Mouse (Mus musculus): ENCODE measurements around the gene Layn. TPM values are rescaled to one million over a fixed set of nuclear protein-coding genes. Genes with fewer than 3 reads are reported as not detected.

Gene Layn
- polyA plus RNA-seq, 1 experiment from 2014 or later = 1.2 TPM

- WGBS = 81% methylated on average over 3 of the region's 3 CpGs
- no peak overlapping the region for H3K4me3 ChIP-seq (ENCODE audit: low read depth, low read length)
- no peaks in the 10 kb centered on the region for H3K4me1 ChIP-seq (ENCODE audit: control insufficient read depth, insufficient read depth, low read length)
- ATAC-seq = no peak
- H3K27me3 ChIP-seq (ENCODE audit: control insufficient read depth, insufficient read depth, low read depth, low read length) = no peaks in the 10 kb centered on the region
- no peak overlapping the region for H3K27ac ChIP-seq (ENCODE audit: low read length)
- no peak overlapping the region for H3K4me2 ChIP-seq (ENCODE audit: low read length)
- H3K36me3 ChIP-seq (ENCODE audit: control insufficient read depth, insufficient read depth, low read length) = no peaks in the 10 kb centered on the region
- no peaks in the 10 kb centered on the region for H3K9me3 ChIP-seq (replicated peaks; ENCODE audit: control insufficient read depth, low read length, poor library complexity, severe bottlenecking)
- H3K9ac ChIP-seq (ENCODE audit: low read depth, low read length) = no peak overlapping the region
These were observed 24.7 kb downstream of the Layn start for GRCm38 (mm10) chr9:51052180-51052579.

DNA sequence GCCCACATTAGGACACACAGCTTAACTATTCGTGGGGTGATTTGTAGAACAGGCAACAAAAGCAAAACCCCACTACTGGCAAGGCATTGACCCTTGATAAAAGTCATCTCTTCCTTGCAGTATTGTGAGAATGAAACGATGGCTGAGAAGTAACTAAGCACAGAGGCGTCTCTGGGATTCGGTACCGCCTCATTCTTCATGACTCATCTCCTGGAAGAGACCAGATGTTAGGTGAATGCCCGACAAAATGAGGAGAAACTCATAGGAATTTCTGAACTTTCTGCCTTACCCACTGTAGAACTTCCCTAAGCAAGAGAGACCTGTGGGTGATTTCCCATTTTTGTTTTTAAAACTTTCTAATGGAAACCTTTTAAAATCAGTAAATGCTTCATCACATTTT is 34.8 kb downstream of the Layn start:
- ATAC-seq = no peak
- Histone ChIP-seq H3K4me2 (ENCODE audit: low read length) (no peak overlapping the region), H3K4me3 (ENCODE audit: low read depth, low read length) (no peak overlapping the region), H3K9me3 (replicated peaks; ENCODE audit: control insufficient read depth, low read length, poor library complexity, severe bottlenecking) (no peaks in the 10 kb centered on the region), H3K27me3 (ENCODE audit: control insufficient read depth, insufficient read depth, low read depth, low read length) (no peaks in the 10 kb centered on the region), H3K9ac (ENCODE audit: low read depth, low read length) (no peak overlapping the region), H3K4me1 (ENCODE audit: control insufficient read depth, insufficient read depth, low read length) (no peaks in the 10 kb centered on the region), H3K27ac (ENCODE audit: low read length) (no peak overlapping the region), H3K36me3 (ENCODE audit: control insufficient read depth, insufficient read depth, low read length) (no peaks in the 10 kb centered on the region)
- 88% methylated on average over 6 of the region's 6 CpGs for WGBS

- WGBS = 90% methylated on average over 7 of the region's 7 CpGs
- no peak overlapping the region for H3K4me3 ChIP-seq (ENCODE audit: low read depth, low read length)
- H3K4me2 ChIP-seq (ENCODE audit: low read length) = no peak overlapping the region
- no peak overlapping the region for H3K27ac ChIP-seq (ENCODE audit: low read length)
- H3K9ac ChIP-seq (ENCODE audit: low read depth, low read length) = no peak overlapping the region
- H3K4me1 ChIP-seq (ENCODE audit: control insufficient read depth, insufficient read depth, low read length) = no peaks in the 10 kb centered on the region
- H3K9me3 ChIP-seq (replicated peaks; ENCODE audit: control insufficient read depth, low read length, poor library complexity, severe bottlenecking) = no peaks in the 10 kb centered on the region
- no peak for ATAC-seq
- H3K36me3 ChIP-seq (ENCODE audit: control insufficient read depth, insufficient read depth, low read length) = no peaks in the 10 kb centered on the region
- no peaks in the 10 kb centered on the region for H3K27me3 ChIP-seq (ENCODE audit: control insufficient read depth, insufficient read depth, low read depth, low read length)
These were observed 35.4 kb downstream of the Layn start for GRCm38 (mm10) chr9:51041491-51041980.

DNA sequence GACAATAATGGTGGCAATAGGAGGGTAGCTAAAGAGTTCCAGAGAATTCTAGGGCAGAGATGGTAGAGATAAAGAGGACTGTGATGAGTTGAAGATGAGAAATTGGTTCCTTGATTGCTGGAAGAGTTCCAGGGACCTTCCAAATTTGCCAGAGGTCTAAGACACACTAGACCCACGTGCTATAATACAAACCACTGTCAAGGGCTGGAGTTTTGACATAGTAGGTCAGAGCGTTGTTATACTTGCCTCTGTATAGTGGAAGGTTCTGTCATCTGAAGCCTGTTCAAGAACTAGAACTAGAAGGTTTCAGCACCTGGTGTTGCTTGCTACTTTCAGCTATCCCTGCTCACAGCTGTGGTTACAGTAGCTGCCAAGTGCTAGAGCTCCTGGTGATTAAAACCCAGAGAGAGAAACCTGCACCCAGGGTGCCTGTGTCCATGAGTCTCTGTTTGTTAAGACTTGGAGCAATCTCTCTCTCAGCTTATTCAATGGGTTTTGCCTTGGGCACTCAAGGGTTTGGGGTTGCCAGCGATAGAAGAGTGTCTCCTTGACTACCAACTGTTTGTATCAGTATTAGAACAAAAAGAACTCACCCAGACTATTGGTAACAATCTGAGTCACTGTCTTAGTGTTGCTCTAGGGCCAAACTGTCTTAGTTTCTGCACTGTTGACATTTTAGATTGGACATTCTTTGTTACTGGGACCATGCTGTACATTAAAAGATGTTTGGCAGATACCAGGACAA is 43.9 kb downstream of the Layn start:
- Histone ChIP-seq H3K9me3 (replicated peaks; ENCODE audit: control insufficient read depth, low read length, poor library complexity, severe bottlenecking) (no peaks in the 10 kb centered on the region), H3K4me2 (ENCODE audit: low read length) (no peak overlapping the region), H3K4me1 (ENCODE audit: control insufficient read depth, insufficient read depth, low read length) (no peaks in the 10 kb centered on the region), H3K27ac (ENCODE audit: low read length) (no peak overlapping the region), H3K36me3 (ENCODE audit: control insufficient read depth, insufficient read depth, low read length) (no peaks in the 10 kb centered on the region), H3K4me3 (ENCODE audit: low read depth, low read length) (no peak overlapping the region), H3K27me3 (ENCODE audit: control insufficient read depth, insufficient read depth, low read depth, low read length) (no peaks in the 10 kb centered on the region), H3K9ac (ENCODE audit: low read depth, low read length) (no peak overlapping the region)
- no peak for ATAC-seq
- 76% methylated on average over 3 of the region's 3 CpGs for WGBS

DNA sequence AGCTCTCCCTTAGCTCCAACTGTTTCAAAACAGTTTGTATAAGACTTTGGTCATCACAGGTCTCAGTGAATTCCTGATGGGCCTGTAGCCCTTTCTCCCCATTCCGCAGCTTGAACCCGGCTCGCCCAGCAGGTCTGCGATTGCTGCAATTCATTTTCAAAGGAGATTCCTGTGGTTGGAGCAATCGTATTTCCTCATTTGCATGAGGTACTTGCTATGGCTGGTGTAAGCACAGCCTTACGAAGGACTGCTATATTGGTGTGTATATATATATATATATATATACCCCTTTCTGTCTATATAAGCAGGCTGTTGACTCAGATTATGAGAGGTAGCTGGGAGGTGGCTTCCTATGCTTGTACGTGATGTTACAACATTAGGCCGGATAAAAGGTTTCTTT is 44.6 kb downstream of the Layn start:
- Histone ChIP-seq H3K9ac (ENCODE audit: low read depth, low read length) (no peak overlapping the region), H3K27ac (ENCODE audit: low read length) (no peak overlapping the region), H3K4me1 (ENCODE audit: control insufficient read depth, insufficient read depth, low read length) (no peaks in the 10 kb centered on the region), H3K27me3 (ENCODE audit: control insufficient read depth, insufficient read depth, low read depth, low read length) (no peaks in the 10 kb centered on the region), H3K4me2 (ENCODE audit: low read length) (no peak overlapping the region), H3K9me3 (replicated peaks; ENCODE audit: control insufficient read depth, low read length, poor library complexity, severe bottlenecking) (no peaks in the 10 kb centered on the region), H3K36me3 (ENCODE audit: control insufficient read depth, insufficient read depth, low read length) (no peaks in the 10 kb centered on the region), H3K4me3 (ENCODE audit: low read depth, low read length) (no peak overlapping the region)
- WGBS = 74% methylated on average over 8 of the region's 8 CpGs
- no peak for ATAC-seq

DNA sequence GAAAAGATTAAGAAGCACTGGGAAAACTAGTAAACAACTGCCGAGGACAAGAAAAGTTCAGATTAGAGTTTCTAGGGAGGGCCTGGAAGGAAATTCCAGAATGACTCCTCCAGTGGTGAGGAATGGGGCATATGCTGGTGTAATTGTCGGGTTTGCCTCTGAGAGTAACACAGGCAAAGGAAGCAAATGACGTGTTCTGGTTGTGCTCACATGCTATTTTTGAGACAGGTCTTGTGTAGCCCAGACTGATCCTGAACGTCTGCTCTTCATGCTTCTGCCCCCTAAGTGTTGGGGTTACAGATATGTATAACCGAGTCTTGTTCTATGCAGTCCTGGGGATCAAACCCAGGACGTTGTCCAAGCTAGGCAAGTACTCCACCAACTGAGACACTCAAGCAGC is 45.3 kb downstream of the Layn start:
- no peak overlapping the region for H3K9ac ChIP-seq (ENCODE audit: low read depth, low read length)
- H3K9me3 ChIP-seq (replicated peaks; ENCODE audit: control insufficient read depth, low read length, poor library complexity, severe bottlenecking) = no peaks in the 10 kb centered on the region
- no peak overlapping the region for H3K4me2 ChIP-seq (ENCODE audit: low read length)
- no peak for ATAC-seq
- H3K27ac ChIP-seq (ENCODE audit: low read length) = no peak overlapping the region
- H3K4me3 ChIP-seq (ENCODE audit: low read depth, low read length) = no peak overlapping the region
- H3K4me1 ChIP-seq (ENCODE audit: control insufficient read depth, insufficient read depth, low read length) = no peaks in the 10 kb centered on the region
- no peaks in the 10 kb centered on the region for H3K36me3 ChIP-seq (ENCODE audit: control insufficient read depth, insufficient read depth, low read length)
- no peaks in the 10 kb centered on the region for H3K27me3 ChIP-seq (ENCODE audit: control insufficient read depth, insufficient read depth, low read depth, low read length)
- WGBS = 74% methylated on average over 6 of the region's 6 CpGs

DNA sequence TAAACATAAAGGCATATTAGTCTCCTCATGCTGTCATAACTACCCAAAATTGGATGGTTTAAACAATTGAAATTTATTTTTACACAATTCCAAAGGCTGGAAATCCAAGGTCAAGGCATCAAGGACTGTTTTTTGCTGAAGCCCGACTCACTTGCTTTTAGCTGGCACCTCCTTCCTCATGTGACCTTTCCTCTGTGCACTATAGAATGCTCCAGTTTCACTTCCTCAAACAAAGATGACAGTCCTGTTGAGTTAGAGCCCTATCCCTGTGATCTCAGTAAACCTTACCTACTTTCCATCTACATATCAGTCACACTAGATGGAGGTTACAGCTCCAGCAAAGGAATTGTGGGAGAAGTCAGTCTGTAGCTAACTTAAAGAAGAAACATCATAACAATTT is 46.7 kb downstream of the Layn start:
- H3K4me1 ChIP-seq (ENCODE audit: control insufficient read depth, insufficient read depth, low read length) = no peaks in the 10 kb centered on the region
- no peak overlapping the region for H3K4me2 ChIP-seq (ENCODE audit: low read length)
- no peak overlapping the region for H3K27ac ChIP-seq (ENCODE audit: low read length)
- 61% methylated on average over 1 of the region's 1 CpGs for WGBS
- no peaks in the 10 kb centered on the region for H3K27me3 ChIP-seq (ENCODE audit: control insufficient read depth, insufficient read depth, low read depth, low read length)
- ATAC-seq = no peak
- no peaks in the 10 kb centered on the region for H3K36me3 ChIP-seq (ENCODE audit: control insufficient read depth, insufficient read depth, low read length)
- no peak overlapping the region for H3K4me3 ChIP-seq (ENCODE audit: low read depth, low read length)
- no peak overlapping the region for H3K9ac ChIP-seq (ENCODE audit: low read depth, low read length)
- H3K9me3 ChIP-seq (replicated peaks; ENCODE audit: control insufficient read depth, low read length, poor library complexity, severe bottlenecking) = no peaks in the 10 kb centered on the region

DNA sequence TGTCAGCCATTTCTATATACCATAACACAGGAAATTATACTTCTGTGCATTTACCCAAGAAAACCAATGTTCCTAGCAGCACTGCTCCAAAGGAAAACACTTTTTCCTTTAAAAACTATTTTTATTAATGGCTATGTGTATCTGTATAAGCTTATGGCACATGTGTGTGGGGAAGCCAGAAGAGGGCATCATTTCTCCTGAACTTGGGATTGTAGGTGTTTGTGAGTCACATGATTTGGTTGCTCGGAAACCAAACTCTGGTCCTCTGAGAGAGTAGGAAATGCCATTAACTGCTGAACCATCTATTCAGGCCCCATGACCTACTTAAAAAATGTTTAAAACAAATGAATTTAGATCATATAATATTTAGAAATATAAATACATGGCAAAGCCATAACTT is 49.9 kb downstream of the Layn start:
- Histone ChIP-seq H3K4me3 (ENCODE audit: low read depth, low read length) (no peak overlapping the region), H3K27me3 (ENCODE audit: control insufficient read depth, insufficient read depth, low read depth, low read length) (no peaks in the 10 kb centered on the region), H3K4me2 (ENCODE audit: low read length) (no peak overlapping the region), H3K4me1 (ENCODE audit: control insufficient read depth, insufficient read depth, low read length) (no peaks in the 10 kb centered on the region), H3K27ac (ENCODE audit: low read length) (no peak overlapping the region), H3K36me3 (ENCODE audit: control insufficient read depth, insufficient read depth, low read length) (no peaks in the 10 kb centered on the region), H3K9ac (ENCODE audit: low read depth, low read length) (no peak overlapping the region), H3K9me3 (replicated peaks; ENCODE audit: control insufficient read depth, low read length, poor library complexity, severe bottlenecking) (no peaks in the 10 kb centered on the region)
- ATAC-seq = no peak
- WGBS = 86% methylated on average over 1 of the region's 1 CpGs

DNA sequence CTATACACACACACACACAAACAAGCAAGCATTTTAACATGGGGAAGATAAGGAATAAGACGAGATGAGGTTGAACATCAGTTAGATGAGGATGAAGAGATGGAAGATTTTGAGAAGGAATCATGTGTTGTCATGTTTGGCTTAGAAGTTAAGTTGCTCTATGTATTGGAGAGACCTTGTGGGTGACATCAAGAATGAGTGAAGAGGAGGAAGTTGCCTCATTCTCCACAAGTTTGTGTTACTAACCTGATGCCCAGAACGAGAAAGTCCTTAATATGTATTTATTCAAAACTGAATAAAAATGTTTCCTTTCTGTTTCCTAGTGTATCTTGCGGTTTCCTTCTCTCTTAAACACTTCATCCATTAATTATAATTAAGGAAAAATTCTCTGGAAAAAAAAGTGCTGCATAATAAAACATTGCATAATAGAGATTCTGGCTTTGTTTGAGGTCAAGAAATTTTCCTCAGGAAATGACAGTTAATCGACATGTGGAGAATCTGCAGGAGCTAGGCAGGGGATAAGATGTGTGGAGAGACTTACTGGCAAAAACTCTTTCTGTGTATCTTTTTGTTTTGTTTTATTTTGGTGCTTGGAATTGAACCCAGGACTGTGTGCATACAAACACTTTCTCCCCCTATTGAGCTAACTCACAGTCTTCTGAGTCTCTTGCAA is 55.6 kb downstream of the Layn start:
- no peaks in the 10 kb centered on the region for H3K4me1 ChIP-seq (ENCODE audit: control insufficient read depth, insufficient read depth, low read length)
- H3K9me3 ChIP-seq (replicated peaks; ENCODE audit: control insufficient read depth, low read length, poor library complexity, severe bottlenecking) = no peaks in the 10 kb centered on the region
- H3K27ac ChIP-seq (ENCODE audit: low read length) = no peak overlapping the region
- H3K9ac ChIP-seq (ENCODE audit: low read depth, low read length) = no peak overlapping the region
- no peaks in the 10 kb centered on the region for H3K27me3 ChIP-seq (ENCODE audit: control insufficient read depth, insufficient read depth, low read depth, low read length)
- no peak for ATAC-seq
- no peak overlapping the region for H3K4me2 ChIP-seq (ENCODE audit: low read length)
- no peak overlapping the region for H3K4me3 ChIP-seq (ENCODE audit: low read depth, low read length)
- WGBS = 86% methylated on average over 4 of the region's 4 CpGs
- no peaks in the 10 kb centered on the region for H3K36me3 ChIP-seq (ENCODE audit: control insufficient read depth, insufficient read depth, low read length)

Measured in midbrain, embryonic 16.5 days (tissue).